Comparison of ENCODE assay signal across 9 mouse cellular contexts in genomic region chr4:136430609-136431375, GRCm38 (mm10). TPM values are rescaled to one million over a fixed set of nuclear protein-coding genes. Genes with fewer than 3 reads are reported as not detected.
A peak's percentile ranks its signal among the peaks of the same experiment; 100 is the strongest.
DNase-seq lines count a peak whose midpoint lies in the region; ATAC-seq and TF ChIP-seq lines count a peak whose summit lies in the region.
"Had no signal": no experiment of that assay in that cellular context is flagged by ENCODE, and none has a peak within 500 bp of the region (broad histone marks: within the 10 kb centered on the region; RNA-seq: fewer than 3 reads in every experiment).

No protein-coding gene starts in this region.

- 46% methylated on average over 11 of the region's 11 CpGs for WGBS in intestine, embryonic 14.5 days
- WGBS in intestine, postnatal 0 days, result 64% methylated on average over 11 of the region's 11 CpGs
- WGBS in forebrain, embryonic 10.5 days, result 38% methylated on average over 11 of the region's 11 CpGs
- WGBS in hindbrain, embryonic 10.5 days, result 35% methylated on average over 11 of the region's 11 CpGs

- 0 out of 2 replicates have a peak, but pooled peaks have one; percentile 41 for ATAC-seq in intestine, embryonic 14.5 days (replicated peaks; ENCODE audit: low FRiP score, low TSS enrichment, low read depth)
- ATAC-seq in intestine, postnatal 0 days, result no peak
- ATAC-seq in CD4-positive, CD25-positive, alpha-beta regulatory T cell, adult 4 months, result no peak

- H3K27me3 ChIP-seq in intestine, embryonic 14.5 days (replicated peaks; ENCODE audit: control insufficient read depth, insufficient read depth, low read length), result peaks cover 5% of the 10 kb centered on the region
- no peaks in the 10 kb centered on the region for H3K27me3 ChIP-seq in intestine, postnatal 0 days (replicated peaks; ENCODE audit: control insufficient read depth, insufficient read depth, low read length)
- peaks cover 48% of the 10 kb centered on the region for H3K27me3 ChIP-seq in forebrain, embryonic 10.5 days (ENCODE audit: poor library complexity, severe bottlenecking)
- peaks cover 45% of the 10 kb centered on the region for H3K27me3 ChIP-seq in hindbrain, embryonic 10.5 days (ENCODE audit: insufficient read depth, poor library complexity, severe bottlenecking)

- no peaks in the 10 kb centered on the region for H3K36me3 ChIP-seq in intestine, embryonic 14.5 days (ENCODE audit: control insufficient read depth, insufficient read depth, low read length)
- H3K36me3 ChIP-seq in intestine, postnatal 0 days (ENCODE audit: control insufficient read depth, insufficient read depth), result no peaks in the 10 kb centered on the region
- no peaks in the 10 kb centered on the region for H3K36me3 ChIP-seq in ES-E14 (ENCODE audit: control insufficient read depth, insufficient read depth, low read length, poor library complexity, severe bottlenecking)
- H3K36me3 ChIP-seq in forebrain, embryonic 10.5 days (replicated peaks), result no peaks in the 10 kb centered on the region
- H3K36me3 ChIP-seq in hindbrain, embryonic 10.5 days, result no peaks in the 10 kb centered on the region

- H3K4me3 ChIP-seq in intestine, embryonic 14.5 days (ENCODE audit: low read depth, low read length), result no peak overlapping the region
- no peak overlapping the region for H3K4me3 ChIP-seq in intestine, postnatal 0 days (ENCODE audit: low read depth, low read length)
- no peak overlapping the region for H3K4me3 ChIP-seq in ES-E14 (ENCODE audit: insufficient read depth in 1 of 2, low read depth in 1 of 2, low read length in 2 of 2, poor library complexity in 1 of 2, severe bottlenecking in 1 of 2)
- H3K4me3 ChIP-seq in forebrain, embryonic 10.5 days, result no peak overlapping the region
- peak overlapping the region; percentile 16; the same call in 1 of the 2 replicates for H3K4me3 ChIP-seq in hindbrain, embryonic 10.5 days

- no peak overlapping the region for H3K27ac ChIP-seq in intestine, embryonic 14.5 days (ENCODE audit: low read depth)
- H3K27ac ChIP-seq in intestine, postnatal 0 days (ENCODE audit: low read depth, low read length), result no peak overlapping the region
- no peak overlapping the region for H3K27ac ChIP-seq in ES-E14 (ENCODE audit: insufficient read depth, low read depth, low read length, poor library complexity, severe bottlenecking)
- H3K27ac ChIP-seq in forebrain, embryonic 10.5 days, result peak overlapping the region; percentile 75
- H3K27ac ChIP-seq in hindbrain, embryonic 10.5 days, result peak overlapping the region; percentile 76

- no peaks in the 10 kb centered on the region for H3K4me1 ChIP-seq in intestine, embryonic 14.5 days (replicated peaks; ENCODE audit: control insufficient read depth, insufficient read depth, low read length)
- H3K4me1 ChIP-seq in intestine, postnatal 0 days (replicated peaks; ENCODE audit: control insufficient read depth, insufficient read depth, low read length), result no peaks in the 10 kb centered on the region
- peaks cover 0 to 7% of the 10 kb centered on the region in 2 experiments; a peak in 1 of 4 replicates for H3K4me1 ChIP-seq in ES-E14 (ENCODE audit: control insufficient read depth in 2 of 2, insufficient read depth in 2 of 2, low read length in 2 of 2, poor library complexity in 1 of 2)
- peaks cover 22% of the 10 kb centered on the region for H3K4me1 ChIP-seq in forebrain, embryonic 10.5 days
- peaks cover 22% of the 10 kb centered on the region for H3K4me1 ChIP-seq in hindbrain, embryonic 10.5 days (replicated peaks)

- no peak overlapping the region for H3K4me2 ChIP-seq in intestine, embryonic 14.5 days (ENCODE audit: low read length)
- H3K4me2 ChIP-seq in intestine, postnatal 0 days (replicated peaks; ENCODE audit: low read depth), result no peak overlapping the region

- no peak for DNase-seq in intestine, embryonic 14.5 days (ENCODE audit: low spot score)
- no peak for DNase-seq in ES-E14 (ENCODE audit: low read depth, low spot score)
- no peak for DNase-seq in forebrain, embryonic 10.5 days (ENCODE audit: extremely low spot score, low spot score)
- DNase-seq in hindbrain, embryonic 10.5 days (ENCODE audit: low spot score), result no peak
- DNase-seq in testis, postnatal 14 days (ENCODE audit: low spot score), result no peak
- no peak for DNase-seq in adrenal gland, postnatal 14 days

- in situ Hi-C loops in ES-E14 (cut with MboI; ENCODE audit: low sequenced_read_pairs in 2 of 2, unreplicated experiment in 2 of 2), result no loop called here

- H3K9ac ChIP-seq in intestine, embryonic 14.5 days (ENCODE audit: low read length), result no peak overlapping the region
- H3K9ac ChIP-seq in intestine, postnatal 0 days (ENCODE audit: low read depth, low read length), result no peak overlapping the region
- H3K9ac ChIP-seq in ES-E14 (ENCODE audit: insufficient read depth, low read depth, low read length, poor library complexity, severe bottlenecking), result no peak overlapping the region

- no peak for TF ChIP-seq CTCF in intestine, postnatal 0 days (IDR thresholded peaks at IDR 0.05; ENCODE audit: low read depth)

- H3K9me3 ChIP-seq in intestine, embryonic 14.5 days (ENCODE audit: control insufficient read depth, low read length), result no peaks in the 10 kb centered on the region
- no peaks in the 10 kb centered on the region for H3K9me3 ChIP-seq in intestine, postnatal 0 days (ENCODE audit: control insufficient read depth)
- H3K9me3 ChIP-seq in ES-E14 (ENCODE audit: control insufficient read depth, insufficient read depth, low read depth, low read length), result no peaks in the 10 kb centered on the region
- no peaks in the 10 kb centered on the region for H3K9me3 ChIP-seq in forebrain, embryonic 10.5 days
- H3K9me3 ChIP-seq in hindbrain, embryonic 10.5 days, result no peaks in the 10 kb centered on the region

TF ChIP-seq in ES-E14, 5 proteins besides CTCF, POLR2A, EP300 and RAD21:
- TF ChIP-seq ZC3H11A (IDR thresholded peaks at IDR 0.05; ENCODE audit: borderline replicate concordance, low read depth, low read length) (no peak), MAFK (IDR thresholded peaks at IDR 0.05; ENCODE audit: insufficient read depth, low read depth, low read length) (peak; percentile 49; the same call in 1 of the 2 replicates)

RNA-seq across cellular contexts. Expression of gene Htr1d, which starts 7.5 kb away (rescaled TPM):
- polyA plus RNA-seq in intestine, embryonic 14.5 days (2014; fragmentation: Nextera tagmentation; extraction: Ambion mirVana), result 0.12 and 0.16 TPM in 2 replicates
- 0.16 and 0.37 TPM in 2 replicates for polyA plus RNA-seq in intestine, postnatal 0 days (2015; fragmentation: Nextera tagmentation; extraction: Ambion mirVana)
- 0.32 and 1.5 TPM in 2 replicates for total RNA-seq in ES-E14 (2012; rRNA removed)
- polyA plus RNA-seq in forebrain, embryonic 10.5 days (2016; fragmentation: Nextera tagmentation; extraction: Ambion mirVana), result 0.31 TPM in 1 of 2 replicates, not detected in the other
- polyA plus RNA-seq in hindbrain, embryonic 10.5 days (2016; fragmentation: Nextera tagmentation; extraction: Ambion mirVana), result 0.18 and 0.52 TPM in 2 replicates
- polyA plus RNA-seq in CD4-positive, CD25-positive, alpha-beta regulatory T cell, adult 4 months (2017; shearing (Covaris generic)), result not detected
- total RNA-seq in adrenal gland, postnatal 14 days (2021), result 0.15 TPM in 1 of 2 replicates, not detected in the other
- total RNA-seq: gastrocnemius, adult 8-10 months had no signal

RNA-seq across cellular contexts. Expression of gene 6030445D17Rik, which starts 31.3 kb away (rescaled TPM):
- polyA plus RNA-seq in intestine, embryonic 14.5 days (2014; fragmentation: Nextera tagmentation; extraction: Ambion mirVana), result 0.23 and 0.43 TPM in 2 replicates
- 0.50 and 0.59 TPM in 2 replicates for polyA plus RNA-seq in intestine, postnatal 0 days (2015; fragmentation: Nextera tagmentation; extraction: Ambion mirVana)
- total RNA-seq in ES-E14 (2012; rRNA removed), result 0.89 and 1.0 TPM in 2 replicates
- 0.07 and 0.32 TPM in 2 replicates for polyA plus RNA-seq in forebrain, embryonic 10.5 days (2016; fragmentation: Nextera tagmentation; extraction: Ambion mirVana)
- polyA plus RNA-seq in hindbrain, embryonic 10.5 days (2016; fragmentation: Nextera tagmentation; extraction: Ambion mirVana), result 0.17 and 0.24 TPM in 2 replicates
- polyA plus RNA-seq in CD4-positive, CD25-positive, alpha-beta regulatory T cell, adult 4 months (2017; shearing (Covaris generic)), result not detected
- 0.56 and 0.70 TPM in 2 replicates for total RNA-seq in adrenal gland, postnatal 14 days (2021)

RNA-seq across cellular contexts. Expression of gene Luzp1, which starts 38.8 kb away (rescaled TPM):
- 112 and 122 TPM in 2 replicates for polyA plus RNA-seq in intestine, embryonic 14.5 days (2014; fragmentation: Nextera tagmentation; extraction: Ambion mirVana)
- polyA plus RNA-seq in intestine, postnatal 0 days (2015; fragmentation: Nextera tagmentation; extraction: Ambion mirVana), result 82.9 and 100 TPM in 2 replicates
- total RNA-seq in ES-E14 (2012; rRNA removed), result 34.6 and 41.0 TPM in 2 replicates
- polyA plus RNA-seq in forebrain, embryonic 10.5 days (2016; fragmentation: Nextera tagmentation; extraction: Ambion mirVana), result 153 and 154 TPM in 2 replicates
- 108 and 133 TPM in 2 replicates for polyA plus RNA-seq in hindbrain, embryonic 10.5 days (2016; fragmentation: Nextera tagmentation; extraction: Ambion mirVana)
- polyA plus RNA-seq in CD4-positive, CD25-positive, alpha-beta regulatory T cell, adult 4 months (2017; shearing (Covaris generic)), result 1 to 10 TPM; 5.8 to 7.2 TPM
- total RNA-seq in adrenal gland, postnatal 14 days (2021), result 34.4 and 34.6 TPM in 2 replicates

Comparison
In these comparisons a context has a peak if more than half of its experiments do, and no peak if none do; other contexts are left out.
1. H3K27ac ChIP-seq: peak in forebrain, embryonic 10.5 days (single experiment) and hindbrain, embryonic 10.5 days (single experiment); none in intestine, embryonic 14.5 days (single experiment), intestine, postnatal 0 days (single experiment) and ES-E14 (single experiment).
2. RNA of gene Luzp1, which starts 38.8 kb away (polyA plus RNA-seq): 153 to 154 TPM in forebrain, embryonic 10.5 days, 112 to 122 TPM in intestine, embryonic 14.5 days, 108 to 133 TPM in hindbrain, embryonic 10.5 days and 82.9 to 100 TPM in intestine, postnatal 0 days; 5.8 to 7.2 TPM in CD4-positive, CD25-positive, alpha-beta regulatory T cell, adult 4 months; every median in the first group is over 10 times any median in the second.